Mouse (Mus musculus): ENCODE data around the gene Gm44805. TPM values are rescaled to one million over a fixed set of nuclear protein-coding genes. Genes with fewer than 3 reads are reported as not detected.

The Gm44805 gene
- total RNA-seq, 2 experiments from 2014 or later = not detected

DNA sequence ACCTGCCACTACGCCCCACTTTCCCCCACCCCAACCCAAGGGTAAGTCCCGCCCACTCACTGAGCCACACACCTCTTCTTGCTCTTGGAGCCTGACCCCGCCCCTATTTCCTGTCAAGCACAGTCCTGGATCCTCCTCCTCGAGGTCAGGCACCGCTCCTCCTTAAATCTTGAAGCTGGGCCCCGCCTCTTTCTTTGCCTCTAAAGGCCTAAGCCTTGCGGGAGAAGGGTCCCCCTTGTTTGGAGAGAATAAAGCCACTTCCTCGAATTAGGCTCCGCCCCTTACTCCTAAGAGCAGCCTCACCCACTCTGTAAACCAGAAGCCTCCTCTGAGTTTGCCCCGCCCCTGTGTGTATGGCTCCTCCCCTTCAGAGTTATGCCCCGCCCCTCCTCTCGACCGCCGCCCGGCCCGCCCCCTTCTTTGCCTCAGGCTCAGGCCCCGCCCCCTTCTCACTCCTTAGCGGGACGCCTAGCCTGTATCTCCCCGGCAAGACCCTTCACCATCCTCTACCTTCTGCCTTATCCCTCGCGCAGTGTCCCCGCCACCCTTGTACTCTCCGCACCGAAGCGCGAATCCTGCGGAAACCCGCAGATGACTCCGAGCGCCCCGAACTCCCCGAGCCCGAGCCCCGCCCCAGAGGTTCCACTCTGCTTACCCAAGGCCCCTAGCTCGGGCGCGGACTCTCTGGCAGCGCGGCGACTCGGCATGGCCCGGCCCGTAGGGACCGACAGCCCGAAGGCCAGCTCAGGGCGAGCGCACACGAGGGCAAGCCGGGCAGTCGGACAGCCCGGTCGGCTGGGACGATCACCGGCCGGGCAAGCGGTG lies 52.5 kb downstream of the Gm44805 start:
- peak; percentile 83 to 87 for DNase-seq

DNA sequence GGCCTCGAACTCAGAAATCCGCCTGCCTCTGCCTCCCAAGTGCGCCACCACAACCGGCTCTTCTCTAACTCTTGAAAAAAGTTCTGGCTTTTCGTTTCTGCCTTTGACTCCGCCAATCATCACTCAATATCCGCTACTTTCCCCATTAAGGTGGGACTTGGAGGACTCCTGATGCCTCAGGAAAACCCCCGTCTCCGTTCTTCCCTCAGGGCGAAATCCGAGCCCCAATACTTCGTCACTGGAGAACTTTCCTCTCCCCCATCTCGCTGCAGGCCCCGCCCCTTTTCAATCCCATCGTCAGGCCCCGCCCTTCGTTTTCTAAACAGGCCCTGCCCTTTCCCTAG lies 53.1 kb downstream of the Gm44805 start:
- no peak for DNase-seq

DNA sequence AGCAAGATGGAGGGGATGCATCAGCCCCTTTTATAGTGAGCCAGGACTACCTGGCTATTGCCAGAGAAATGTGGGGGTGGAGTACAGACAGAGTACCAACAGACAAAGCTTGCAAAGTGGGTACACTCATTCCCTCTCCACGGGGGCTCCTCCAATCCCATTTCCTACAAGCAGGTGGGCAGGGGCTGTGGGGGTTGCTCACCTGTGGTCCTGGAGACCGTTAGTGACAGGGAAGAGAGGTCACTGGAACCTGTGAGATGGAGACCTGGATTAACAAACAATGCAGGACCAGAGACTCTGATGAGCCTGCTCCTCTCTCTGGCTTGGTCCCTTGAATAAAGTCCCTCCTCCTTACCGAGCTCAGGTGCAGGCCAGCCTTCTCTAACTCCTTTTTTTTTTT lies 53.5 kb downstream of the Gm44805 start:
- no peak for DNase-seq

DNA sequence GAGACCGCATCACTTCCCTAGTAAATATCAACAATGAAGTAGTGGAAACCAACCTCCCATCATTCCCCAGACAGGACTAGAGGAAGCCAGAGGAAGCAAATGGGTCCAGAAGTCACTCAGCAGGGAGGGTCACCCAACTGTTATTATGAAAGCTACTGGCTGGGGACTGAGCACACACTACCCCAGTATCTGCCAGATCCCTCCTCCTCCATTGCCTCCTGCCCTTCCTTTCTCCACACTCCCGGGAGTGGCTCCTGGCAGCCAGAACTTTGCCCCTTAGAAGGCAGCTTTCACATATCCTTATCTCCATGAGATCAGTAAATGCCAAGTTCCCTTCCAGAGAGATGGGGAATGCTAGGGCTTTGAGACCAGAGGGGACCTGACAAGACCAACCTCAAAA lies 57.8 kb downstream of the Gm44805 start:
- no peak for DNase-seq

DNA sequence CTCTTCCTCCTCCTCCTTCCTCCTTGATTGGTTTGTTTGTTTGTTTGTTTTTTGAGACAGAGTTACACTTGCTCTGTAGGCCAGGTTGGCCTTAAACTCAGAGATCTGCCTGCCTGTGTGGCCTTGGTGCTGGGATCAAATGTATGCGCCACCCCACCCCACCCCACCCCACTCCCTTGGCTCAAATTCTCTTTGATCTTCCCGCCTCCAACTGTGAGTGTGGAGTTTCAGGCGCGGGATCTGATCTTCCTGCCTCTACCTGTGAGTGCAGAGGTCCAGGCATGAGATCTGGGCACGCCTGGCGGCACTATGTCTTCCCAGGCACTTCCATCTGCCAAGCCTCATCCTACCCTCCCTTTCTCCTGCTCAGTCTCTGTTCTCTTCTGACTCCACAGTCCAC lies 59.0 kb downstream of the Gm44805 start:
- no peak for DNase-seq

Other genes with a start within 250 kb of the Gm44805 start
- gene Mark4, start 222.6 kb downstream of the Gm44805 start, total RNA-seq (2021) = 100 to 1,000 TPM in 1 of 2 experiments, 10 to 100 TPM in 1; 90.6 to 102 TPM
- gene Exoc3l2, start 218.1 kb downstream of the Gm44805 start, total RNA-seq (2021) = under 1 TPM; 0.18 to 0.20 TPM
- gene Bloc1s3, start 173.1 kb downstream of the Gm44805 start, total RNA-seq (2021) = 1 to 10 TPM; 6.8 to 6.9 TPM
- 10 to 100 TPM; 19.8 to 21.5 TPM for gene Trappc6a, start 173.0 kb downstream of the Gm44805 start, total RNA-seq (2021)
- under 1 TPM; 0.37 to 0.48 TPM for gene Nkpd1, start 163.6 kb downstream of the Gm44805 start, total RNA-seq (2021)
- gene Ppp1r37, start 118.3 kb downstream of the Gm44805 start, total RNA-seq (2021) = 100 to 1,000 TPM; 113 to 120 TPM
- gene Zfp296, start 104.1 kb downstream of the Gm44805 start, total RNA-seq (2021) = under 1 TPM; 0.33 to 0.75 TPM
- 10 to 100 TPM; 44.2 to 46.1 TPM for gene Gemin7, start 103.8 kb downstream of the Gm44805 start, total RNA-seq (2021)
- 100 to 1,000 TPM in 1 of 2 experiments, 10 to 100 TPM in 1; 90.1 to 103 TPM for gene Clasrp, start 76.9 kb downstream of the Gm44805 start, total RNA-seq (2021)
- 10 to 100 TPM in 1 of 2 experiments, 1 to 10 TPM in 1; 7.3 to 10.2 TPM for gene Relb, start 52.0 kb downstream of the Gm44805 start, total RNA-seq (2021)
- gene Clptm1, start 16.4 kb downstream of the Gm44805 start, total RNA-seq (2021) = 100 to 1,000 TPM; 131 to 144 TPM
- not detected for gene Apoc2, start 3.5 kb downstream of the Gm44805 start, total RNA-seq (2021)
- not detected for gene Apoc4, start 56 bp upstream of the Gm44805 start, total RNA-seq (2021)
- 1 to 10 TPM; 4.6 to 5.7 TPM for gene Apoc1, start 11.2 kb upstream of the Gm44805 start, total RNA-seq (2021)
- gene Apoe, start 17.8 kb upstream of the Gm44805 start, total RNA-seq (2021) = 1,000 to 10,000 TPM; 2,147 to 2,303 TPM
- gene Tomm40, start 34.0 kb upstream of the Gm44805 start, total RNA-seq (2021) = 100 to 1,000 TPM; 110 to 115 TPM
- gene Nectin2, start 69.1 kb upstream of the Gm44805 start, total RNA-seq (2021) = 1 to 10 TPM; 5.2 to 5.8 TPM
- gene Bcam, start 89.6 kb upstream of the Gm44805 start, total RNA-seq (2021) = 1 to 10 TPM; 9.5 to 9.8 TPM
- gene Cblc, start 115.4 kb upstream of the Gm44805 start, total RNA-seq (2021) = not detected
- 1 to 10 TPM in 1 of 2 experiments, under 1 TPM in 1; 0.32 to 1.4 TPM for gene Bcl3, start 141.3 kb upstream of the Gm44805 start, total RNA-seq (2021)
- gene Gm19345, start 170.6 kb upstream of the Gm44805 start, total RNA-seq (2021) = 1 to 10 TPM; 1.2 to 1.9 TPM
- gene Ceacam16, start 179.9 kb upstream of the Gm44805 start, total RNA-seq (2021) = not detected
- gene Ceacam19, start 206.5 kb upstream of the Gm44805 start, total RNA-seq (2021) = not detected
- 10 to 100 TPM; 11.5 to 14.9 TPM for gene Pvr, start 239.7 kb upstream of the Gm44805 start, total RNA-seq (2021)